Mouse (Mus musculus): ENCODE measurements around the gene Ugt1a7c. TPM values are rescaled to one million over a fixed set of nuclear protein-coding genes. Genes with fewer than 3 reads are reported as not detected.

Ugt1a7c gene
- total RNA-seq, 2 experiments from 2014 or later: 7.1 to 11.0 TPM

Other genes with a start within 250 kb of the Ugt1a7c start
- 11.9 and 12.1 TPM in 2 replicates for gene Dgkd, start 241.8 kb upstream of the Ugt1a7c start, total RNA-seq (2015; ENCODE audit: low replicate concordance)
- gene Dgkd, start 241.8 kb upstream of the Ugt1a7c start, total RNA-seq (2017; ENCODE audit: low replicate concordance): 10.2 and 26.8 TPM in 2 replicates
- gene Usp40, start 86.5 kb upstream of the Ugt1a7c start, total RNA-seq (2015; ENCODE audit: low replicate concordance): 2.7 and 3.8 TPM in 2 replicates
- 2.6 and 7.4 TPM in 2 replicates for gene Usp40, start 86.5 kb upstream of the Ugt1a7c start, total RNA-seq (2017; ENCODE audit: low replicate concordance)
- gene Ugt1a10, start 39.7 kb upstream of the Ugt1a7c start, total RNA-seq (2015; ENCODE audit: low replicate concordance): not detected in 2 replicates
- not detected in 2 replicates for gene Ugt1a10, start 39.7 kb upstream of the Ugt1a7c start, total RNA-seq (2017; ENCODE audit: low replicate concordance)
- not detected in 2 replicates for gene Ugt1a9, start 24.3 kb upstream of the Ugt1a7c start, total RNA-seq (2015; ENCODE audit: low replicate concordance)
- gene Ugt1a9, start 24.3 kb upstream of the Ugt1a7c start, total RNA-seq (2017; ENCODE audit: low replicate concordance): 2.4 TPM in 1 of 2 replicates, not detected in the other
- not detected in 2 replicates for gene Ugt1a8, start 7.2 kb upstream of the Ugt1a7c start, total RNA-seq (2015; ENCODE audit: low replicate concordance)
- gene Ugt1a8, start 7.2 kb upstream of the Ugt1a7c start, total RNA-seq (2017; ENCODE audit: low replicate concordance): not detected in 2 replicates
- gene Ugt1a6b, start 8.2 kb downstream of the Ugt1a7c start, total RNA-seq (2015; ENCODE audit: low replicate concordance): not detected in 2 replicates
- gene Ugt1a6b, start 8.2 kb downstream of the Ugt1a7c start, total RNA-seq (2017; ENCODE audit: low replicate concordance): not detected in 2 replicates
- gene Ugt1a6a, start 39.7 kb downstream of the Ugt1a7c start, total RNA-seq (2015; ENCODE audit: low replicate concordance): 1.3 TPM in 1 of 2 replicates, not detected in the other
- 0.70 and 2.3 TPM in 2 replicates for gene Ugt1a6a, start 39.7 kb downstream of the Ugt1a7c start, total RNA-seq (2017; ENCODE audit: low replicate concordance)
- not detected in 2 replicates for gene Ugt1a5, start 71.0 kb downstream of the Ugt1a7c start, total RNA-seq (2015; ENCODE audit: low replicate concordance)
- gene Ugt1a5, start 71.0 kb downstream of the Ugt1a7c start, total RNA-seq (2017; ENCODE audit: low replicate concordance): not detected in 2 replicates
- gene Ugt1a2, start 105.5 kb downstream of the Ugt1a7c start, total RNA-seq (2015; ENCODE audit: low replicate concordance): not detected in 2 replicates
- not detected in 2 replicates for gene Ugt1a2, start 105.5 kb downstream of the Ugt1a7c start, total RNA-seq (2017; ENCODE audit: low replicate concordance)
- gene Dnajb3, start 110.7 kb downstream of the Ugt1a7c start, total RNA-seq (2015; ENCODE audit: low replicate concordance): 5.6 and 20.9 TPM in 2 replicates
- gene Dnajb3, start 110.7 kb downstream of the Ugt1a7c start, total RNA-seq (2017; ENCODE audit: low replicate concordance): 5.4 and 9.1 TPM in 2 replicates
- not detected in 2 replicates for gene Ugt1a1, start 116.9 kb downstream of the Ugt1a7c start, total RNA-seq (2015; ENCODE audit: low replicate concordance)
- 0.70 and 1.0 TPM in 2 replicates for gene Ugt1a1, start 116.9 kb downstream of the Ugt1a7c start, total RNA-seq (2017; ENCODE audit: low replicate concordance)
- gene Mroh2a, start 131.9 kb downstream of the Ugt1a7c start, total RNA-seq (2015; ENCODE audit: low replicate concordance): 1.7 TPM in 1 of 2 replicates, not detected in the other
- gene Mroh2a, start 131.9 kb downstream of the Ugt1a7c start, total RNA-seq (2017; ENCODE audit: low replicate concordance): 0.17 and 0.70 TPM in 2 replicates
- 66.9 and 89.5 TPM in 2 replicates for gene Hjurp, start 182.6 kb downstream of the Ugt1a7c start, total RNA-seq (2015; ENCODE audit: low replicate concordance)
- gene Hjurp, start 182.6 kb downstream of the Ugt1a7c start, total RNA-seq (2017; ENCODE audit: low replicate concordance): 110 and 133 TPM in 2 replicates
- not detected in 2 replicates for gene Trpm8, start 182.6 kb downstream of the Ugt1a7c start, total RNA-seq (2015; ENCODE audit: low replicate concordance)
- gene Trpm8, start 182.6 kb downstream of the Ugt1a7c start, total RNA-seq (2017; ENCODE audit: low replicate concordance): not detected in 2 replicates

Measured in erythroblast, adult 5-6 weeks (primary cell).